Mouse (Mus musculus): ENCODE measurements around the gene Pmm1. TPM values are rescaled to one million over a fixed set of nuclear protein-coding genes. Genes with fewer than 3 reads are reported as not detected.
"Not testable (repeated sequence)": the region's sequence is repeated elsewhere in the genome, so short reads cannot be mapped to it uniquely, and the experiment has no call there.

Gene Pmm1
- polyA plus RNA-seq, 1 experiment from 2014 or later: 100 TPM

DNA sequence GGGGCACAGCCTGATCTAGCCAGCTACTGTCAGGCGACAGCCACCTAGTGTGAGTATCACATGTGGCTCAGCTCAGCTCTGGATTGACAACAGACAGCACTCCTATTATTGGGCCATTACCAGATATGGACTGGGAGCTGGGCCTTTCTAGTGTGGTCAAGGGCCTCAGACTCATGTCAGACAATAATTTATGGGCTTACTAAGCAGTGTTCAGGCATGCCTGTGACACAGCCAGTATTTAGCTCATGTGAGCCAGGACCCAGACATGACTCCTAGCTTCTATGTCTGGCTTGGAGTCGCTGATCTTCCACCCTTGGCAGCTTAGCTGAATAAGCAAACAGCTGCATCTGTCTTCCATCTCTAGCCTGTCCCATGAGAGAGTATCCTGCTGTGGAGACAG lies 48.2 kb downstream of the Pmm1 start:
- no peaks in the 10 kb centered on the region for H3K4me1 ChIP-seq (replicated peaks; ENCODE audit: control insufficient read depth, insufficient read depth, low read length)
- H3K9me3 ChIP-seq (ENCODE audit: control insufficient read depth, low read length): no peaks in the 10 kb centered on the region
- peaks cover 45% of the 10 kb centered on the region for H3K36me3 ChIP-seq (ENCODE audit: control insufficient read depth, insufficient read depth)
- H3K4me3 ChIP-seq (replicated peaks; ENCODE audit: low read length): no peak overlapping the region
- no peak overlapping the region for H3K4me2 ChIP-seq (ENCODE audit: low read length)
- H3K9ac ChIP-seq (replicated peaks; ENCODE audit: low read depth, low read length): no peak overlapping the region
- H3K27ac ChIP-seq (ENCODE audit: low read length): no peak overlapping the region
- H3K27me3 ChIP-seq (replicated peaks; ENCODE audit: control insufficient read depth, insufficient read depth, low read length): no peaks in the 10 kb centered on the region
- no peak for ATAC-seq
- 79% methylated on average over 2 of the region's 2 CpGs for WGBS

DNA sequence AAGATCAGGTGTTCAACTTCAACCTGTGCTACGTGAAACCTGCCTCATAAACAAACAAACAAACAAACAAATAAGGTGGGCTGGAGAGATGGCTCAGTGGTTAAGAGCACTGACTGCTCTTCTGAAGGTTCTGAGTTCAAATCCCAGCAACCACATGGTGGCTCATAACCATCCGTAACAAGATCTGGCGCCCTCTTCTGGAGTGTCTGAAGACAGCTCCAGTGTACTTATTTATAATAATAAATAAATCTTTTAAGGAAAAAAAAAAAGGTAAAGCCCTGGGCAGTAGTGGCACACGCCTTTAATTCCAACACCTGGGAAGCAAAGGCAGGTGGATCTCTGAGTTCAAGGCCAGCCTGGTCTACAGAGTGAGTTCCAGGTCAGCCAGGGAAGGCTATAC lies 52.0 kb downstream of the Pmm1 start:
- not testable (repeated sequence) for H3K9me3 ChIP-seq (ENCODE audit: control insufficient read depth, low read length); H3K27me3 ChIP-seq (replicated peaks; ENCODE audit: control insufficient read depth, insufficient read depth, low read length); H3K27ac ChIP-seq (ENCODE audit: low read length); H3K4me3 ChIP-seq (replicated peaks; ENCODE audit: low read length); H3K4me1 ChIP-seq (replicated peaks; ENCODE audit: control insufficient read depth, insufficient read depth, low read length); ATAC-seq; H3K4me2 ChIP-seq (ENCODE audit: low read length); H3K9ac ChIP-seq (replicated peaks; ENCODE audit: low read depth, low read length)
- H3K36me3 ChIP-seq (ENCODE audit: control insufficient read depth, insufficient read depth): peaks cover 36% of the 10 kb centered on the region
- 88% methylated on average over 4 of the region's 4 CpGs for WGBS

DNA sequence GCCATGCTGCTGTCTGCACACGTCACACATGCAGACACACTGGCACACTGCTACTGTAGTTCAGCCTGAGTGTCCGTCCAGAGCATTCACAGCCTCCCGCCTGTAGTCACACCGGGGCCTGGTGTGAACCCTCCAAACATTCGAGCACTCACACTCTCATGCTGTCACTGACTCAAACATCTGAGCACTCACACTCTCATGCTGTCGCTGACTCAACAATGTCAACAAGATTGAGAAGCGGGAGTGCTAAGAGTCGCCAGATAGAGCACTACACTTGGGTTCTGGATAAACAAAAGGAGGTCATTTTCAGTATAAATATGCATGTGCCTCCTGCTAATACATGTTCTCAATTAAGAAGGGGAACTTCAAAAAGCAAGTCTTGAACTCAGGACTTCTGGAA lies 52.8 kb downstream of the Pmm1 start:
- WGBS: 90% methylated on average over 8 of the region's 8 CpGs
- Histone ChIP-seq H3K9me3 (ENCODE audit: control insufficient read depth, low read length) (no peaks in the 10 kb centered on the region), H3K9ac (replicated peaks; ENCODE audit: low read depth, low read length) (no peak overlapping the region), H3K36me3 (ENCODE audit: control insufficient read depth, insufficient read depth) (peaks cover 32% of the 10 kb centered on the region), H3K4me3 (replicated peaks; ENCODE audit: low read length) (no peak overlapping the region), H3K27me3 (replicated peaks; ENCODE audit: control insufficient read depth, insufficient read depth, low read length) (no peaks in the 10 kb centered on the region), H3K27ac (ENCODE audit: low read length) (no peak overlapping the region), H3K4me2 (ENCODE audit: low read length) (no peak overlapping the region), H3K4me1 (replicated peaks; ENCODE audit: control insufficient read depth, insufficient read depth, low read length) (no peaks in the 10 kb centered on the region)
- ATAC-seq: no peak

DNA sequence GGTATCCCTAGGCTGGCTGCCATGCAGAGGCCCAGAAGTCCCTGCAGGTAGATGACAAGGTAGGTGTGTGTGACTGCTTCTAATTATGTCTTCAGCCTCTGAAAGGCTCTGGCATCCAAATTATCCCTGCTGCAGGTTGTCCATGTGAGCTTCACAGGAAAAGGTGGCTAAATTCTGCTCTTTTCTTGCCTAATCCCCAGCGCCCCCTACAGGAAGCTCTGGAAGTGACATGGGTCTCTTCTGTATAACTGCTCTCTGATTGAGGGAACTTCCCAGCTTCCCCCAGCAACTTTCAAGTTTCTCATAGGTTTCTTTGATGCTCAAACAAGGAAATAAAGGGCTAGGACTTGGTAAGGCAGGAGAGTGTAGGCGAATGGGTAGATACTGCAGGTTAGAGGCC lies 55.8 kb downstream of the Pmm1 start:
- H3K9me3 ChIP-seq (ENCODE audit: control insufficient read depth, low read length): no peaks in the 10 kb centered on the region
- no peak overlapping the region for H3K9ac ChIP-seq (replicated peaks; ENCODE audit: low read depth, low read length)
- no peak overlapping the region for H3K27ac ChIP-seq (ENCODE audit: low read length)
- no peak overlapping the region for H3K4me2 ChIP-seq (ENCODE audit: low read length)
- H3K36me3 ChIP-seq (ENCODE audit: control insufficient read depth, insufficient read depth): peaks cover 24% of the 10 kb centered on the region
- WGBS: 28% methylated on average over 2 of the region's 2 CpGs
- H3K27me3 ChIP-seq (replicated peaks; ENCODE audit: control insufficient read depth, insufficient read depth, low read length): no peaks in the 10 kb centered on the region
- ATAC-seq: no peak
- no peaks in the 10 kb centered on the region for H3K4me1 ChIP-seq (replicated peaks; ENCODE audit: control insufficient read depth, insufficient read depth, low read length)
- no peak overlapping the region for H3K4me3 ChIP-seq (replicated peaks; ENCODE audit: low read length)

Other genes with a start within 250 kb of the Pmm1 start
- 58.6 and 59.1 TPM in 2 replicates for gene Zc3h7b, start 215.9 kb downstream of the Pmm1 start, polyA plus RNA-seq (2015; fragmentation: Nextera tagmentation; extraction: Ambion mirVana)
- 123 and 143 TPM in 2 replicates for gene Rangap1, start 215.4 kb downstream of the Pmm1 start, polyA plus RNA-seq (2015; fragmentation: Nextera tagmentation; extraction: Ambion mirVana)
- 32.7 and 33.3 TPM in 2 replicates for gene Tef, start 158.5 kb downstream of the Pmm1 start, polyA plus RNA-seq (2015; fragmentation: Nextera tagmentation; extraction: Ambion mirVana)
- gene Tob2, start 102.1 kb downstream of the Pmm1 start, polyA plus RNA-seq (2015; fragmentation: Nextera tagmentation; extraction: Ambion mirVana): 19.4 and 23.8 TPM in 2 replicates
- gene Phf5a, start 89.0 kb downstream of the Pmm1 start, polyA plus RNA-seq (2015; fragmentation: Nextera tagmentation; extraction: Ambion mirVana): 130 and 132 TPM in 2 replicates
- 259 and 260 TPM in 2 replicates for gene Aco2, start 88.6 kb downstream of the Pmm1 start, polyA plus RNA-seq (2015; fragmentation: Nextera tagmentation; extraction: Ambion mirVana)
- 93.8 and 103 TPM in 2 replicates for gene Polr3h, start 34.7 kb downstream of the Pmm1 start, polyA plus RNA-seq (2015; fragmentation: Nextera tagmentation; extraction: Ambion mirVana)
- gene Csdc2, start 24.2 kb downstream of the Pmm1 start, polyA plus RNA-seq (2015; fragmentation: Nextera tagmentation; extraction: Ambion mirVana): 133 and 182 TPM in 2 replicates
- not detected in 2 replicates for gene 1700029P11Rik, start 19.6 kb upstream of the Pmm1 start, polyA plus RNA-seq (2015; fragmentation: Nextera tagmentation; extraction: Ambion mirVana)
- gene Xrcc6, start 26.9 kb upstream of the Pmm1 start, polyA plus RNA-seq (2015; fragmentation: Nextera tagmentation; extraction: Ambion mirVana): 63.0 and 63.1 TPM in 2 replicates
- gene Desi1, start 72.9 kb upstream of the Pmm1 start, polyA plus RNA-seq (2015; fragmentation: Nextera tagmentation; extraction: Ambion mirVana): 45.4 and 47.4 TPM in 2 replicates
- gene Snu13, start 86.7 kb upstream of the Pmm1 start, polyA plus RNA-seq (2015; fragmentation: Nextera tagmentation; extraction: Ambion mirVana): 284 and 285 TPM in 2 replicates
- not detected in 2 replicates for gene 4930407I10Rik, start 98.2 kb upstream of the Pmm1 start, polyA plus RNA-seq (2015; fragmentation: Nextera tagmentation; extraction: Ambion mirVana)
- not detected in 2 replicates for gene Mei1, start 109.1 kb upstream of the Pmm1 start, polyA plus RNA-seq (2015; fragmentation: Nextera tagmentation; extraction: Ambion mirVana)
- gene Ccdc134, start 167.0 kb upstream of the Pmm1 start, polyA plus RNA-seq (2015; fragmentation: Nextera tagmentation; extraction: Ambion mirVana): 16.2 and 16.3 TPM in 2 replicates
- 229 and 232 TPM in 2 replicates for gene Srebf2, start 186.3 kb upstream of the Pmm1 start, polyA plus RNA-seq (2015; fragmentation: Nextera tagmentation; extraction: Ambion mirVana)

Data from forebrain, embryonic 16.5 days (tissue).